Mouse (Mus musculus) G1E (cell line): Measurements from ENCODE around the gene Pepd.

ENCODE experiments used
- CTCF ChIP-seq: IDR thresholded peaks from 2 replicates; pipeline ENCODE4 v1.5.1; 2012; ENCODE audit warnings: low read depth, low read length, inconsistent platforms, mixed read lengths
- GATA1 ChIP-seq: IDR thresholded peaks from 2 replicates; pipeline ENCODE4 v1.6.1; 2012; ENCODE audit warnings: borderline replicate concordance, low read length, inconsistent platforms, mixed read lengths
- POLR2AphosphoS5 ChIP-seq: IDR thresholded peaks from 2 replicates; pipeline ENCODE4 v1.6.1; 2012; ENCODE audit warnings: low read depth, low read length, inconsistent platforms; ENCODE audit not compliant: insufficient replicate concordance
- TAL1 ChIP-seq: conservative IDR thresholded peaks from 2 replicates; pipeline ENCODE4 v1.6.1; 2012; ENCODE audit warnings: low read depth, low read length, inconsistent platforms, mixed read lengths

DNA sequence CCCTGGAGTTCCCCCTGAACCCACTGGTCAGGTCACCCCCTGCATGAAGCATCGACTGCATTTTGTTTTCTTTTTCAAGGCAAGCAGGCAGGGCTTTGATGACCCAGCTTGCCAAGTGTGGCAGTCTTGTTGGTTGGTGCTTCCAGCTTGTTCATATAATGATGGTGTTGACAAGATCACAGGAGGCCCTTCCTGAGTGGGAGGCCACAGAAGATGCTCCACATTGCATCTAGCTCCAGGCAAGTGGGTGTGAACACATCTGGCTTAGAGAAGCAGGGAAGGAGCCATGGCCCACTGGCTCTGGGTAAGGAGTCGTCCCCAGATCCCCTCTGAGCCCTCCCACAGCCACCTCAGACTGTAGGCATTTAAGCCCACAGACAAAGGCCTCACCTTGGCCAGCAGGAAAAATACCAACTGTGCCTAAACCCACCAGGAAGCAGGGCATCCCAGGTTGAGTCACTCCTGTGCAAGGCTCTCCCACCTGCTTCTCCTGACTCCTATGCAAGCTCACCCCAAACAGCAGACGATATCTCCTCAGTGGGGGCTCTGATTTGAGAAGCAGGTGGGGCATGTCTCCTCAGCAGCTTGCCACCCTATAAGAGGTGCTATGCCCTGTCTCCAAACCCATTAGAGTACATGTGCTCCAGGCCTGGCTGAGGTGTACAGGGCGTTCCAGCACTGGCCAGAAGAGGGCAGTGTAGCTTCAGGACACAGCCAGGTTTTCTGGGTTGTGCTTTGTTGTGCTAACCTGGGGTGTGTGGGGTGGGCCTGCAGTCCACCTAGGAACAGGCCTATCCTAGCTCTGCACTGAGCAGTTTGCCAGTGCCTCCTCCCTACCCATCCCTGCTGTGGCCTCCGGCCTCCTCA lies 113.5 kb downstream of the Pepd start:
- peak; percentile 93 for TF ChIP-seq CTCF
- no peak for TF ChIP-seq GATA1
- TF ChIP-seq TAL1: no peak
- no peak for TF ChIP-seq POLR2AphosphoS5
